Mouse (Mus musculus): ENCODE data around the gene Vmn1r72.
"Not testable (repeated sequence)": the region's sequence is repeated elsewhere in the genome, so short reads cannot be mapped to it uniquely, and the experiment has no call there.

The Vmn1r72 gene

GRCm38 (mm10) chr7:11680047-11680446 is at the start of gene Vmn1r72:
Vmn1r72 (minus strand) TSS chr7:11680147.
- DNase-seq (ENCODE audit: low spot score in 2 of 2) = not testable (repeated sequence)

DNA sequence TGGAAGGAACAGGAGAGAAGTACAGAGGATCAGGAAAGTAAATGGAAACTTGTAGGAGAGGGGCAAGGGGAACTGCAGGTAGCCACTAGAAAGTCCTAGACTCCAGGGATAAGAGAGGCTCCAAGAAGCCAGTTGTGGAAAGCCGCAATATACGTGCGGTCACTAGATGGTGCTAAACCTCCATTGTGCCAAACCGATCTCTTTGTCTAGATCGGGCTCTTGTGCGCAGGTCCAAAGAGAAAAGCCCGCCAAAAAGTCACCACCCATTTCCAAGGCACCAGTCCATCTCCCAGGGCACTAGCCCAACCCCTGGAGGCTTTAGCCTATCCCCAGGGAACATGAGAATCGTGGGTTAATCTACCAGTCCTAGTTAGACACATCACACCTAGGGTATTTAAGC is 62.9 kb downstream of the Vmn1r72 start:
- not testable (repeated sequence) for DNase-seq (ENCODE audit: low spot score in 2 of 2)

All from frontal cortex, postnatal 14 days (tissue).